Mouse (Mus musculus) heart, embryonic 12.5 days (tissue): Measurements from ENCODE around the gene Eif5. TPM values are rescaled to one million over a fixed set of nuclear protein-coding genes. Genes with fewer than 3 reads are reported as not detected.
A peak's percentile ranks its signal among the peaks of the same experiment; 100 is the strongest.

Experiments used
- ATAC-seq: fragments of 200-750 bp; cut with Nextera tagmentation; 2 replicates; pipeline ENCODE4 v1.8.0; 2017; ENCODE audit warnings: moderate TSS enrichment, moderate library complexity; ENCODE audit not compliant: insufficient number of reproducible peaks, low FRiP score
- H3K27ac ChIP-seq: fragments of 300-500 bp; sonication (generic); 2 replicates; pipeline ENCODE4 v1.5.1; 2016; ENCODE audit warnings: mild to moderate bottlenecking, moderate library complexity; ENCODE audit not compliant: poor library complexity, severe bottlenecking
- H3K27me3 ChIP-seq: fragments of 300-500 bp; sonication (generic); replicated peaks from 2 replicates; pipeline ENCODE4 v1.6.1; 2016; ENCODE audit warnings: mild to moderate bottlenecking, moderate library complexity
- H3K36me3 ChIP-seq: fragments of 300-500 bp; sonication (generic); 2 replicates; pipeline ENCODE4 v1.6.1; 2016; ENCODE audit warnings: mild to moderate bottlenecking, moderate library complexity
- H3K4me1 ChIP-seq: fragments of 300-500 bp; sonication (generic); replicated peaks from 2 replicates; pipeline ENCODE4 v1.6.1; 2016; ENCODE audit warnings: mild to moderate bottlenecking
- H3K4me2 ChIP-seq: fragments of 300-500 bp; sonication (generic); 2 replicates; pipeline ENCODE4 v1.6.1; 2016; ENCODE audit warnings: mild to moderate bottlenecking, moderate library complexity
- H3K4me3 ChIP-seq: fragments of 300-500 bp; sonication (generic); 2 replicates; pipeline ENCODE4 v1.5.1; 2016; ENCODE audit warnings: mild to moderate bottlenecking
- H3K9ac ChIP-seq: fragments of 300-500 bp; sonication (generic); 2 replicates; pipeline ENCODE4 v1.6.1; 2016; ENCODE audit warnings: mild to moderate bottlenecking, moderate library complexity
- H3K9me3 ChIP-seq: fragments of 300-500 bp; sonication (generic); replicated peaks from 2 replicates; pipeline ENCODE4 v1.6.1; 2016; ENCODE audit warnings: mild to moderate bottlenecking, moderate library complexity
- WGBS: fragments of 180-500 bp; shearing (Covaris S2); methylation state at CpG from one replicate; pipeline ENCODE4 v1.1.7; 2016; 5-methylcytosine and 5-hydroxymethylcytosine counted together
- polyA plus RNA-seq: library from polyadenylated mRNA; unstranded; fragments of >200 nt; fragmentation: Nextera tagmentation; extraction: Ambion mirVana; gene quantifications from 2 replicates; pipeline ENCODE4 v1.2.1, GENCODE M21; 2016

Gene Eif5
- polyA plus RNA-seq, 1 experiment from 2014 or later: 510 TPM

DNA sequence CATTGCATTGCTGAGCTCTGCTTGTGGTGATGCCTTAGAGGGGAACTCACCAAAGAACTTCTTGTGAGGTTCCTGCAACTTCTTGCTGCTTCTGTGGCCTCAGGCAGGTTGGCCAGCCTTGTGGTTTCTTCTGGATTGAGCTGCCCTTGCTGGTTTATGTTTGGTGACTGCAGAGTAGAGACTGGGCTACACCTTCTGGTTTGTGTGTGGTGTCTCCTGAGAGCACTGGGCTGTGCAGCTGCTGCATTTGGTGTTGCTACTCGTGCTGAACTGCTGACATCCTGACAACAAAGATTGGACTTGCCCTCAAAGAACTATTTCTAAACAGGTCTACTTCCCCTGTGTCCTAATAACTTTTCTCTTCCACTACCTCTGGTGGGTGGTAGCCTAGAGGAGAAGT lies 13.3 kb upstream of the Eif5 start:
- H3K27ac ChIP-seq: no peak overlapping the region
- no peak overlapping the region for H3K4me2 ChIP-seq
- WGBS: 73% methylated on average over 1 of the region's 1 CpGs
- H3K4me3 ChIP-seq: no peak overlapping the region
- H3K9ac ChIP-seq: no peak overlapping the region
- no peaks in the 10 kb centered on the region for H3K9me3 ChIP-seq
- H3K27me3 ChIP-seq: no peaks in the 10 kb centered on the region; the same call in 1 of the 2 replicates
- no peak for ATAC-seq
- H3K36me3 ChIP-seq: no peaks in the 10 kb centered on the region
- H3K4me1 ChIP-seq: no peaks in the 10 kb centered on the region

GRCm38 (mm10) chr12:111524883-111525282 lies 12.9 kb upstream of the Eif5 start:
- Histone ChIP-seq H3K4me1 (no peaks in the 10 kb centered on the region), H3K36me3 (no peaks in the 10 kb centered on the region), H3K9ac (no peak overlapping the region), H3K27ac (no peak overlapping the region), H3K27me3 (no peaks in the 10 kb centered on the region; the same call in 1 of the 2 replicates), H3K4me2 (no peak overlapping the region), H3K9me3 (no peaks in the 10 kb centered on the region), H3K4me3 (no peak overlapping the region)
- ATAC-seq: no peak
- whole genome bisulfite sequencing: 78% methylated on average over 3 of the region's 3 CpGs

GRCm38 (mm10) chr12:111527643-111528281 lies 10.1 kb upstream of the Eif5 start:
- Histone ChIP-seq H3K27me3 (no peaks in the 10 kb centered on the region), H3K4me3 (no peak overlapping the region), H3K9me3 (no peaks in the 10 kb centered on the region), H3K36me3 (no peaks in the 10 kb centered on the region), H3K9ac (no peak overlapping the region), H3K27ac (no peak overlapping the region), H3K4me1 (no peaks in the 10 kb centered on the region), H3K4me2 (no peak overlapping the region)
- WGBS: 53% methylated on average over 8 of the region's 8 CpGs
- ATAC-seq: no peak

GRCm38 (mm10) chr12:111529192-111529591 lies 8.6 kb upstream of the Eif5 start:
- WGBS: 18% methylated on average over 8 of the region's 8 CpGs
- no peaks in the 10 kb centered on the region for H3K9me3 ChIP-seq
- no peak overlapping the region for H3K9ac ChIP-seq
- no peaks in the 10 kb centered on the region for H3K27me3 ChIP-seq
- no peak overlapping the region for H3K4me2 ChIP-seq
- H3K27ac ChIP-seq: no peak overlapping the region
- no peaks in the 10 kb centered on the region for H3K4me1 ChIP-seq
- no peak for ATAC-seq
- no peaks in the 10 kb centered on the region for H3K36me3 ChIP-seq
- no peak overlapping the region for H3K4me3 ChIP-seq

DNA sequence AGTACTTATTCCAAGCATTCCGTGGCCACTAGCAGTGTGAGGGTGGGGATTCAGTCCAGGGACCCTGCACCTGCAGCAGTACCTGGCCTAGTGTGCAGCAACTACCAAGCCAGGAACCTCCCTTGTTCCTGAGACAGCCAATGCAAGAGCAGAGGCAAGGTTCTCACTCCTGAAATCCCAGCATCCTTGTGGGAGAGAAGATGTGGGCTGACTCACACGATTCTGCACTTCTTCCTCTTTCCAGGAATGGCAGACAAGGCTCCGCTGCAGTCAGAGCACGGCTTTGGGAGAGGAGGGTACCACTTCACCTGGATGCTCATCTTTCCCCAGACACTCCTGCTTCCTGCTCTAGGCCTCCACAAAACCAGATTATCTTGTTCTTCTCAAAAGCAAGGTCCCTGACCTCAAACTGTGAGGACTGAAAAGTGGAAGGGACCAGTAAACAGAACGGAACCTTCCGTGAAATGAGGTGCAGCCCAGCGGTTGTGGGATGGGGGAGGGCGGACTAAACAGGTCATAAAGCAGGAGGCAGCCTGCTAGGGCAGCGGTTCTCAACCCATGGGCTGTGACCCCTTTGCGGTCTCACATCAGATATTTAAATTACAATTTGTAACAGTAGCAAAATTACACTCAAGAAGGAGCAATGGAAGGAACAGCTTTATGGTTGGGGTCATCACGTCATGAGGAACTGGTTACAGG lies 4.6 kb upstream of the Eif5 start:
- no peak overlapping the region for H3K9ac ChIP-seq
- no peaks in the 10 kb centered on the region for H3K27me3 ChIP-seq
- H3K4me2 ChIP-seq: no peak overlapping the region
- no peak overlapping the region for H3K4me3 ChIP-seq
- no peaks in the 10 kb centered on the region for H3K36me3 ChIP-seq
- H3K27ac ChIP-seq: no peak overlapping the region
- H3K4me1 ChIP-seq: peaks cover 25% of the 10 kb centered on the region
- whole genome bisulfite sequencing: 65% methylated on average over 11 of the region's 11 CpGs
- no peak for ATAC-seq
- H3K9me3 ChIP-seq: no peaks in the 10 kb centered on the region

GRCm38 (mm10) chr12:111535281-111535680 lies 2.5 kb upstream of the Eif5 start:
- peak overlapping the region; percentile 14 for H3K4me2 ChIP-seq
- ATAC-seq: no peak
- no peak overlapping the region for H3K4me3 ChIP-seq
- peaks cover 35% of the 10 kb centered on the region for H3K4me1 ChIP-seq
- no peaks in the 10 kb centered on the region for H3K27me3 ChIP-seq
- 0 out of 2 replicates have a peak overlapping the region, but pooled peaks have one; percentile 5 for H3K9ac ChIP-seq
- no peak overlapping the region for H3K27ac ChIP-seq
- 47% methylated on average over 6 of the region's 6 CpGs for WGBS
- no peaks in the 10 kb centered on the region for H3K9me3 ChIP-seq
- peaks cover 9% of the 10 kb centered on the region for H3K36me3 ChIP-seq

DNA sequence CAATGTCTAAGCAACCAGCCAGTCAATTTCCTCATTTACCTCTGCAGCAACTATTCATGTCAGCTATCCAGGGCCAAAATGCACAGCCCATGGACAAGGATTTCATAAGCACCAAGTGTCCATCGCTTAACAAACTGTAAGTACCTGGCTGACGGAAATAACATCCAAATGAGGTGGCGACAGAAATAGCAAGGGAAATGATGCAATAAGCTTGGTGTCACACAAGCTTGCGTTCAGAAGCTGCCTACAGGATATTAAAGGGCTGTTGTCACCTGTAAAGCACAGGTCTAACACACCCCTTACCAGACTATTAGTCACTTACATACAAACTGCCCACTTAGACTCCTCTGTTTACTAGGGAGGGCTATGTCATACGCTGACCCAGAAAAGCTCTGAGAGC lies 2.1 kb upstream of the Eif5 start:
- 68% methylated on average over 5 of the region's 5 CpGs for WGBS
- Histone ChIP-seq H3K4me2 (peak overlapping the region; percentile 14; the same call in 1 of the 2 replicates), H3K9me3 (no peaks in the 10 kb centered on the region), H3K36me3 (peaks cover 13% of the 10 kb centered on the region), H3K27me3 (no peaks in the 10 kb centered on the region), H3K27ac (no peak overlapping the region), H3K4me1 (peaks cover 35% of the 10 kb centered on the region), H3K9ac (0 out of 2 replicates have a peak overlapping the region, but pooled peaks have one; percentile 5), H3K4me3 (no peak overlapping the region)
- ATAC-seq: no peak

DNA sequence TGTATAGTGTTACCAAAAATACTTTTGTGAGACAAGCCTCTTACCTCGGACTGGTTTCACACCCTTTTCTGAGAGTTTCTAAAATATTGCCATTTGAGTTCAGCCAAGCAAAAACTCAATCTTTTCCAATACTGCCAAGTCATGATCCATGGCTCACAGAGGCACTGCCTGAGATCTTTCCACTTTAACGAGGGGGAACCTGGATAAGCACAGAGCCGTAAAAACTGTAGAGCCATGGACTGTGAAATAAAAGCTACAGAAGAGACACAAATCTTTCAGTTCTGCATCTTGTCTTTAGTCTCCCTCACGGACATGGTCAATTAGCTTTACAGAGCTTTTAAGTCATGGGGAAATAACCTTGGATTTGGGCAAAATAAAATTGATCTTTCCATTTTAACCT lies 1.1 kb upstream of the Eif5 start:
- Histone ChIP-seq H3K27ac (peak overlapping the region; percentile 83; the same call in 1 of the 2 replicates), H3K36me3 (peaks cover 23% of the 10 kb centered on the region), H3K9me3 (no peaks in the 10 kb centered on the region), H3K27me3 (no peaks in the 10 kb centered on the region), H3K9ac (peak overlapping the region; percentile 91), H3K4me1 (peaks cover 35% of the 10 kb centered on the region), H3K4me3 (peak overlapping the region; percentile 86), H3K4me2 (peak overlapping the region; percentile 69)
- 50% methylated on average over 4 of the region's 4 CpGs for WGBS
- no peak for ATAC-seq

DNA sequence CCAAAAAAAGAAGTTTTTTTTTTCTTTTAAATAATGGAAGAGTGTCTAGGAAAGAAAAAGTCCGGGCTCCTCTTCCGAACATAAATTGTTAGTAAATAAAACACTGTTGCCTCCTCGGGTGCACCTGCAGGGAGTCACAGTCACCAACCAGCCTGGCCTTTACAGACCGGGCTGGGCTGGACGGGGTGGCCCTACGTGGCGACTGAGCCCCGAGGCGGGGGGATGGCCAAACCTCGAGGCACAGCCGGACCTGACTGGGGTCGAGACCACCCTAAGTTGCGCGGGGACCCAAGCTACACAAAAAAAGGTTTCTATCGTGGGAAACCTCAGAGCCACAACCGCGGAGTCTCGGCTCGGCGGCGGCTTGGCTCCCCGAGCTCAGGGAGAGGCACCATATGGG lies 475 bp upstream of the Eif5 start:
- Histone ChIP-seq H3K9ac (peak overlapping the region; percentile 91), H3K4me2 (peak overlapping the region; percentile 69), H3K36me3 (peaks cover 29% of the 10 kb centered on the region), H3K4me3 (peak overlapping the region; percentile 86), H3K4me1 (peaks cover 35% of the 10 kb centered on the region), H3K27ac (peak overlapping the region; percentile 83), H3K27me3 (no peaks in the 10 kb centered on the region), H3K9me3 (no peaks in the 10 kb centered on the region)
- peak; percentile 51 for ATAC-seq
- WGBS: 0% methylated on average over 22 of the region's 22 CpGs

- ATAC-seq: peak; percentile 86
- H3K4me1 ChIP-seq: peaks cover 35% of the 10 kb centered on the region
- H3K27ac ChIP-seq: peak overlapping the region; percentile 98
- H3K4me3 ChIP-seq: peak overlapping the region; percentile 86
- peak overlapping the region; percentile 96 for H3K9ac ChIP-seq
- no peaks in the 10 kb centered on the region for H3K9me3 ChIP-seq
- no peaks in the 10 kb centered on the region for H3K27me3 ChIP-seq
- WGBS: under 1% methylated on average over 105 of the region's 111 CpGs
- peaks cover 40% of the 10 kb centered on the region for H3K36me3 ChIP-seq
- H3K4me2 ChIP-seq: peak overlapping the region; percentile 85
Observed at GRCm38 (mm10) chr12:111538292-111539040, 650 bp downstream of the Eif5 start.

DNA sequence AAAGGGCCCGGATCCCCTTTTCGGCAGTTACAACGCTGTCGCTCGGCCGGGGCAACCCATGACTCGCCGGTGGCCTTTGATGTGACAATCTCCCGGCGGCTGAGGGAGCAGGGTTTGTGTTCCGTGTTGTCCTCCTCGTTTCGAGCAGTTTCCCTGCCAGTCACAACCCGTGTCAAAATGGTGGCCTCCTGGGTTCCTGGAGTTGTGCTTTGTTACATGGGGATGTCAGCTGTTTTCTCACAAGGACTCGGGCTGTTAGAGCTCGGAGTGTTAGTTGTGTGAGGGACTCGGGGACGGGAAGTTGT lies 1.2 kb downstream of the Eif5 start:
- Histone ChIP-seq H3K4me3 (peak overlapping the region; percentile 86), H3K36me3 (peaks cover 45% of the 10 kb centered on the region), H3K9me3 (no peaks in the 10 kb centered on the region), H3K4me2 (peak overlapping the region; percentile 85), H3K9ac (peak overlapping the region; percentile 96), H3K27ac (peak overlapping the region; percentile 98), H3K27me3 (no peaks in the 10 kb centered on the region), H3K4me1 (peaks cover 35% of the 10 kb centered on the region)
- ATAC-seq: no peak
- WGBS: 1% methylated on average over 18 of the region's 18 CpGs
